Mouse (Mus musculus): ENCODE data around the gene Dnah12. TPM values are rescaled to one million over a fixed set of nuclear protein-coding genes. Genes with fewer than 3 reads are reported as not detected.

Dnah12 gene
- total and polyA plus RNA-seq, 2 experiments from 2014 or later = 0.14 to 0.63 TPM

DNA sequence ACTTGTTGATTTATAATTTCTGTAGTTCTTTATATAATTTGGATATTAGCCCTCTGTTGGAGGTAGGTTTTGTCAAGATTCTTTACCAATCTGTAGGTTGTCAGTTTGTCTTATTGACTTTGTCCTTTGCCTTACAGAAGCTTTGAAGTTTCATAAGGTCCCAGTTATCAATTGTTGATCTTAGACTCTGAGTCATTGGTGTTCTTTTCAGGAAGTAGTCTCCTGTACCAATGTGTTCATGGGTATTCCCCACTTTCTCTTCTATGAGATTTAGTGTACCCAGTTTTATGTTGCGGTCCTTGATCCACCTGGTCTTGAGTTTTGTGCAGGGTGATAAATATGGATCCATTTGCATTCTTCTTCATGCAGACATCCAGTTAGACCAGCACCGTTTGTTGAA, 101.4 kb downstream of the Dnah12 start:
- DNase-seq (ENCODE audit: low spot score) = no peak
- H3K4me2 ChIP-seq (ENCODE audit: low read depth, low read length) = no peak overlapping the region
- no peak overlapping the region for H3K27ac ChIP-seq
- no peak for TF ChIP-seq CTCF (IDR thresholded peaks at IDR 0.05; ENCODE audit: low read depth)
- no peaks in the 10 kb centered on the region for H3K27me3 ChIP-seq (ENCODE audit: insufficient read depth, low read length)
- H3K9ac ChIP-seq (replicated peaks; ENCODE audit: low read length) = no peak overlapping the region
- H3K4me1 ChIP-seq (ENCODE audit: insufficient read depth, low read length) = no peaks in the 10 kb centered on the region
- H3K9me3 ChIP-seq (ENCODE audit: low read length) = no peaks in the 10 kb centered on the region
- H3K4me3 ChIP-seq (ENCODE audit: low read length) = no peak overlapping the region
- 95% methylated on average over 2 of the region's 2 CpGs for WGBS
- no peaks in the 10 kb centered on the region for H3K36me3 ChIP-seq (ENCODE audit: insufficient read depth, low read length)
- ATAC-seq = no peak

DNA sequence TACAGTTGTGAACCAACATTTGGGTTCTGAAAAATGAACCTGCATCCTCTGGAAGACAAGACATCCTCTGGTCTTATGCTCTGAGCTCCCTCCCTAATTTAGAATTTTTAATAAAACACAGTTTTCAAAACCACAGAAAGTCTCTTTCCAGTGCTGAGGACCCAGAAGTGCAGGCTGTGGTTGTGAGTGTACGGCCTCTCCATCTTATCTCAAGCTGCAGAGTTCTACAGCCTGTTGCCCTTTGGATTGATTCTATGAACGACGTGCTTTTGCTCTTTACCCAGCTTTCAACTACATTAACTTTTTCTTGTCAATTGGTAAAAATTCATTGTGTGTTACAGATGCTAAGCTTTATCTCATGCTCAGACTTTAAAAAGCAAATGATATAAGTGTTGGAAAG, 105.3 kb downstream of the Dnah12 start:
- no peak for ATAC-seq
- H3K4me2 ChIP-seq (ENCODE audit: low read depth, low read length) = no peak overlapping the region
- H3K36me3 ChIP-seq (ENCODE audit: insufficient read depth, low read length) = no peaks in the 10 kb centered on the region
- no peak overlapping the region for H3K27ac ChIP-seq
- no peaks in the 10 kb centered on the region for H3K4me1 ChIP-seq (ENCODE audit: insufficient read depth, low read length)
- no peak overlapping the region for H3K4me3 ChIP-seq (ENCODE audit: low read length)
- no peaks in the 10 kb centered on the region for H3K9me3 ChIP-seq (ENCODE audit: low read length)
- WGBS = 88% methylated on average over 3 of the region's 3 CpGs
- DNase-seq (ENCODE audit: low spot score) = no peak
- TF ChIP-seq CTCF (IDR thresholded peaks at IDR 0.05; ENCODE audit: low read depth) = no peak
- H3K9ac ChIP-seq (replicated peaks; ENCODE audit: low read length) = no peak overlapping the region
- no peaks in the 10 kb centered on the region for H3K27me3 ChIP-seq (ENCODE audit: insufficient read depth, low read length)

DNA sequence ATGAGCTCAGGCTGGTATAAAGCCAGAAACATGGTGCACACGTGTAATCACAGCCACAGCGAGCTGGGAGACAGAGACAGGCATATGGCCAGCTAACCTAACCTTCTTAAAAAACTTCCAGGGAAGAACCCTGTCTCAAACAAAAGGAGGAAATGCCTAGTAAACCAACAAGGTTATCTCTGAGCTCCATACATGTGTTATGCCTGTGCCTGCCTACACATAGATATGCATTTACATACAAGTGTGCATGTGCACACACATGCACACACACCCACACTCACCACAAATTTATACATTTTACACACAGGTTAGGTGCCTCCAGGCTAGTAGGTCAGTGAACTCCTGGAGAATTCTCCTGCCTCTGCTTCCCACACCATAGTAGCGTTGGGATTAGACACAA, 106.2 kb downstream of the Dnah12 start:
- H3K4me3 ChIP-seq (ENCODE audit: low read length) = no peak overlapping the region
- no peak for TF ChIP-seq CTCF (IDR thresholded peaks at IDR 0.05; ENCODE audit: low read depth)
- no peak for ATAC-seq
- H3K27me3 ChIP-seq (ENCODE audit: insufficient read depth, low read length) = no peaks in the 10 kb centered on the region
- no peak overlapping the region for H3K4me2 ChIP-seq (ENCODE audit: low read depth, low read length)
- no peak overlapping the region for H3K27ac ChIP-seq
- no peak overlapping the region for H3K9ac ChIP-seq (replicated peaks; ENCODE audit: low read length)
- 79% methylated on average over 3 of the region's 3 CpGs for whole genome bisulfite sequencing
- H3K36me3 ChIP-seq (ENCODE audit: insufficient read depth, low read length) = no peaks in the 10 kb centered on the region
- H3K4me1 ChIP-seq (ENCODE audit: insufficient read depth, low read length) = no peaks in the 10 kb centered on the region
- no peaks in the 10 kb centered on the region for H3K9me3 ChIP-seq (ENCODE audit: low read length)
- no peak for DNase-seq (ENCODE audit: low spot score)

DNA sequence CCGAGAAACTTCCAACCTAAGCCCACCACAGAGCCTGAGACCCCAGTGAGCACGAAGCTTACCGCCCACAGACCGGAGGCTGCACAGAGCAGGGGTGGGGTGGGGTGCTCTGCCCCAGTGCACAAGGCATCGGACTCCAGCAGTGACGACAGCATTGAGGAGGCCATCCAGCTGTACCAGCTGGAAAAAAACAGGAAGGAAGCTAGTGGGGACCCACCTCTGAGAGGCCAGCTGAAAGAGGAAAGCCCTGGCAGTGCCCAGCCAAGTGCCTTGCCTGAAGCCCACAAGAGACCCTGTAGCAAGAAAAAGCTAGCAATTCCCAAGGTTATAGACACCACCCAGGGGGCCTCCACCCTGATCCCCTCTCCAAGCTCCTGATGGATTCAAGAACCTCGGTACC, 112.4 kb downstream of the Dnah12 start:
- DNase-seq (ENCODE audit: low spot score) (no peak), ATAC-seq (no peak)
- Histone ChIP-seq H3K4me2 (ENCODE audit: low read depth, low read length) (no peak overlapping the region), H3K27ac (no peak overlapping the region), H3K36me3 (ENCODE audit: insufficient read depth, low read length) (no peaks in the 10 kb centered on the region), H3K9ac (replicated peaks; ENCODE audit: low read length) (no peak overlapping the region), H3K4me3 (ENCODE audit: low read length) (no peak overlapping the region), H3K9me3 (ENCODE audit: low read length) (no peaks in the 10 kb centered on the region), H3K4me1 (ENCODE audit: insufficient read depth, low read length) (no peaks in the 10 kb centered on the region), H3K27me3 (ENCODE audit: insufficient read depth, low read length) (no peaks in the 10 kb centered on the region)
- no peak for TF ChIP-seq CTCF (IDR thresholded peaks at IDR 0.05; ENCODE audit: low read depth)
- WGBS = 71% methylated on average over 7 of the region's 7 CpGs

DNA sequence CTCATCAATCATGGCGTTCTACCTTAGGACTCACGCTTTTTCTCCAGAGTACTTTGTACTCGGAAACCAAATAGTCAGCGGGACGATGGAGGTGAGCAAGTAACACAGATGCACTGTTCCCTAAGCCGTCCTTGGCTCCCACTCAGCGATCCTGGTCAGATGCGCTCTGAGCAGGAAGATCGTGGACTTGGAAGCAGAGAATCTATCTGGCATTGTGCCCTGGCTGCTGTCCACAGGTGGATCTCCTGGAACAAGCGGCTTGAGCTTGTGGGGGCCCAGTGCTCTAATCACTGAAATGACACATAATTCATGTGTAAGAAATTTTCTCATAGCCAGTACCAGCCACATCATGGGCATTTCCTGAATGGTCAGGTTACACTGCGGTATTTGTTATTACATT, 119.7 kb downstream of the Dnah12 start:
- no peak overlapping the region for H3K4me2 ChIP-seq (ENCODE audit: low read depth, low read length)
- H3K27me3 ChIP-seq (ENCODE audit: insufficient read depth, low read length) = no peaks in the 10 kb centered on the region
- DNase-seq (ENCODE audit: low spot score) = peak; percentile 19
- no peak overlapping the region for H3K9ac ChIP-seq (replicated peaks; ENCODE audit: low read length)
- no peak for ATAC-seq
- H3K4me1 ChIP-seq (ENCODE audit: insufficient read depth, low read length) = no peaks in the 10 kb centered on the region
- H3K4me3 ChIP-seq (ENCODE audit: low read length) = no peak overlapping the region
- no peak for TF ChIP-seq CTCF (IDR thresholded peaks at IDR 0.05; ENCODE audit: low read depth)
- H3K36me3 ChIP-seq (ENCODE audit: insufficient read depth, low read length) = no peaks in the 10 kb centered on the region
- 76% methylated on average over 11 of the region's 11 CpGs for WGBS
- H3K9me3 ChIP-seq (ENCODE audit: low read length) = no peaks in the 10 kb centered on the region
- no peak overlapping the region for H3K27ac ChIP-seq

DNA sequence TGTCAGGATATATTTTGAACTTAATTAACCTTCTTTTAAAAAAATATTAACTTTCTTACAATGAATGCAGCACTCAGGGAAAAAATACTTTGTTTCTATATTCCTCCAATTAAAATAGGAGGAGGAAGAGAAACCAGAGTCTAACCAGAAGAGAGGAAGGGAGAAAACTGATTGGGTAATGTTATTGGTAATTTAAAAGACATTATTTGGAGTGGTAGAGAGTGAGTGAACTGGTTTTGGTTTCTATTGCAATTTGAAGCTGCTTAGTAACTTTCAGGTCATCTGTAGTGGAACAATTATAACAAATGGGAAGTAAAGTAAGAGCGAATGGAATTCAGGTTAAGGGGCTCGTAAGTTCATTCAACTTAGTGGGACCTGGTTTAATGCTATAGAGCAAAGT, 120.8 kb downstream of the Dnah12 start:
- no peak overlapping the region for H3K4me2 ChIP-seq (ENCODE audit: low read depth, low read length)
- TF ChIP-seq CTCF (IDR thresholded peaks at IDR 0.05; ENCODE audit: low read depth) = no peak
- no peaks in the 10 kb centered on the region for H3K36me3 ChIP-seq (ENCODE audit: insufficient read depth, low read length)
- ATAC-seq (no peak), DNase-seq (ENCODE audit: low spot score) (no peak)
- no peaks in the 10 kb centered on the region for H3K4me1 ChIP-seq (ENCODE audit: insufficient read depth, low read length)
- no peaks in the 10 kb centered on the region for H3K9me3 ChIP-seq (ENCODE audit: low read length)
- no peaks in the 10 kb centered on the region for H3K27me3 ChIP-seq (ENCODE audit: insufficient read depth, low read length)
- H3K27ac ChIP-seq = no peak overlapping the region
- H3K4me3 ChIP-seq (ENCODE audit: low read length) = no peak overlapping the region
- H3K9ac ChIP-seq (replicated peaks; ENCODE audit: low read length) = no peak overlapping the region
- 90% methylated on average over 2 of the region's 2 CpGs for WGBS

DNA sequence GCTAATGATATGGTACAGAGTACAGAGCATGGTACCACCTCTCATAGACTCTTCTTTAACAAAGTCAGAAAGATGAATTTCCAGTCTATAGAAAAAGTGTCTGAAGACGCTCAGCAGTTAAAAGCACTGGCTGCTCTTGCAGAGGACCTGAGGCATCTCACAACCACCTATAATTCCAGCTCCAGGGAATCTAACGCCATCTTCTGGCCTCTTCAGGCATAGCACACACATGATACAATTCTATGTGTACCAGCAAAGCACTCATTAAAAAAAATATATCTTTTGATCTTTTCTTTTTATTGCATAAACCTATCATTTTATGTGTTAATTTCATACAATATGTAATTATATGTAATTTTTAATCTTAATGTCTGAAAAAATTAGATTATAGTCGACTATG, 121.8 kb downstream of the Dnah12 start:
- no peak overlapping the region for H3K4me3 ChIP-seq (ENCODE audit: low read length)
- no peaks in the 10 kb centered on the region for H3K4me1 ChIP-seq (ENCODE audit: insufficient read depth, low read length)
- no peaks in the 10 kb centered on the region for H3K27me3 ChIP-seq (ENCODE audit: insufficient read depth, low read length)
- no peak overlapping the region for H3K27ac ChIP-seq
- no peak; the same call in 1 of the 2 replicates for TF ChIP-seq CTCF (IDR thresholded peaks at IDR 0.05; ENCODE audit: low read depth)
- ATAC-seq (no peak), DNase-seq (ENCODE audit: low spot score) (no peak)
- H3K9ac ChIP-seq (replicated peaks; ENCODE audit: low read length) = no peak overlapping the region
- no peak overlapping the region for H3K4me2 ChIP-seq (ENCODE audit: low read depth, low read length)
- H3K9me3 ChIP-seq (ENCODE audit: low read length) = no peaks in the 10 kb centered on the region
- H3K36me3 ChIP-seq (ENCODE audit: insufficient read depth, low read length) = no peaks in the 10 kb centered on the region
- 53% methylated on average over 3 of the region's 3 CpGs for WGBS

All from hindbrain, postnatal 0 days (tissue).